Comparison of ENCODE assay signal across 24 mouse cellular contexts in genomic region chr15:5128176-5128940, GRCm38 (mm10). TPM values are rescaled to one million over a fixed set of nuclear protein-coding genes. Genes with fewer than 3 reads are reported as not detected.
A peak's percentile ranks its signal among the peaks of the same experiment; 100 is the strongest.
DNase-seq lines count a peak whose midpoint lies in the region; ATAC-seq and TF ChIP-seq lines count a peak whose summit lies in the region.
"Had no signal": no experiment of that assay in that cellular context is flagged by ENCODE, and none has a peak within 500 bp of the region (broad histone marks: within the 10 kb centered on the region; RNA-seq: fewer than 3 reads in every experiment).

No protein-coding gene starts in this region.

- TF ChIP-seq CTCF in MEL (IDR thresholded peaks at IDR 0.05 in 2 of 3, conservative IDR thresholded peaks at IDR 0.05 in 1 of 3; ENCODE audit: control insufficient read depth in 1 of 3, insufficient read depth in 1 of 3, low read depth in 2 of 3, low read length in 3 of 3, poor library complexity in 1 of 3, severe bottlenecking in 1 of 3), result peak in 1 of 3 experiments; percentile 17; a peak in 1 of 6 replicates
- peak; percentile 21; the same call in 1 of the 2 replicates for TF ChIP-seq CTCF in liver, postnatal 0 days (IDR thresholded peaks at IDR 0.05; ENCODE audit: low read depth)

- no peaks in the 10 kb centered on the region for H3K4me1 ChIP-seq in heart, embryonic 10.5 days
- peaks cover 16 to 32% of the 10 kb centered on the region in 2 experiments for H3K4me1 ChIP-seq in MEL (ENCODE audit: control insufficient read depth in 1 of 2, insufficient read depth in 2 of 2, low read length in 2 of 2)
- H3K4me1 ChIP-seq in embryonic facial prominence, embryonic 14.5 days (ENCODE audit: control insufficient read depth, insufficient read depth, low read length), result no peaks in the 10 kb centered on the region
- peaks cover 7% of the 10 kb centered on the region for H3K4me1 ChIP-seq in liver, postnatal 0 days (ENCODE audit: insufficient read depth)
- H3K4me1 ChIP-seq in midbrain, embryonic 14.5 days (ENCODE audit: control insufficient read depth, insufficient read depth, low read length), result no peaks in the 10 kb centered on the region
- H3K4me1 ChIP-seq: embryonic facial prominence, embryonic 12.5 days; heart, embryonic 15.5 days; hindbrain, embryonic 10.5 days; intestine, embryonic 15.5 days; limb, embryonic 10.5 days; neural tube, embryonic 15.5 days had no signal

- peak; percentile 54 to 60; a peak in 2 of 4 replicates for TF ChIP-seq EP300 in MEL (IDR thresholded peaks at IDR 0.05; ENCODE audit: low read depth in 1 of 2, low read length in 2 of 2)
- TF ChIP-seq EP300 in liver, postnatal 0 days (IDR thresholded peaks at IDR 0.05; ENCODE audit: low read depth), result no peak

- H3K27ac ChIP-seq in heart, embryonic 10.5 days, result no peak overlapping the region
- H3K27ac ChIP-seq in MEL (ENCODE audit: control insufficient read depth, low read depth, low read length), result peak overlapping the region; percentile 81
- H3K27ac ChIP-seq in embryonic facial prominence, embryonic 14.5 days (replicated peaks; ENCODE audit: low read depth, low read length), result peak overlapping the region; percentile 44; the same call in 1 of the 2 replicates
- H3K27ac ChIP-seq in liver, postnatal 0 days (ENCODE audit: low read depth), result no peak overlapping the region
- H3K27ac ChIP-seq in midbrain, embryonic 14.5 days (replicated peaks; ENCODE audit: low read depth, low read length), result no peak overlapping the region
- H3K27ac ChIP-seq: embryonic facial prominence, embryonic 12.5 days; heart, embryonic 15.5 days; hindbrain, embryonic 10.5 days; intestine, embryonic 15.5 days; left cerebral cortex, adult 2 months; limb, embryonic 10.5 days; neural tube, embryonic 15.5 days had no signal

- no peaks in the 10 kb centered on the region for H3K27me3 ChIP-seq in heart, embryonic 10.5 days (ENCODE audit: insufficient read depth, poor library complexity, severe bottlenecking)
- H3K27me3 ChIP-seq in MEL (ENCODE audit: control insufficient read depth in 1 of 2, insufficient read depth in 2 of 2, low read length in 2 of 2), result no peaks in the 10 kb centered on the region
- no peaks in the 10 kb centered on the region for H3K27me3 ChIP-seq in embryonic facial prominence, embryonic 14.5 days (replicated peaks; ENCODE audit: control insufficient read depth, insufficient read depth, low read length)
- H3K27me3 ChIP-seq in liver, postnatal 0 days (ENCODE audit: insufficient read depth, low read length), result no peaks in the 10 kb centered on the region
- H3K27me3 ChIP-seq in midbrain, embryonic 14.5 days (ENCODE audit: control insufficient read depth, insufficient read depth, low read length), result no peaks in the 10 kb centered on the region
- H3K27me3 ChIP-seq: embryonic facial prominence, embryonic 12.5 days; heart, embryonic 15.5 days; intestine, embryonic 15.5 days; neural tube, embryonic 15.5 days had no signal

- WGBS in heart, embryonic 10.5 days, result 63% methylated on average over 5 of the region's 5 CpGs
- 41% methylated on average over 5 of the region's 5 CpGs for WGBS in embryonic facial prominence, embryonic 14.5 days
- WGBS in liver, postnatal 0 days (ENCODE audit: insufficient replicate concordance), result 53% methylated on average over 5 of the region's 5 CpGs
- WGBS in midbrain, embryonic 14.5 days, result 84% methylated on average over 5 of the region's 5 CpGs

- peaks cover 13% of the 10 kb centered on the region for H3K36me3 ChIP-seq in heart, embryonic 10.5 days
- H3K36me3 ChIP-seq in MEL (ENCODE audit: control insufficient read depth in 1 of 2, insufficient read depth in 2 of 2, low read length in 2 of 2), result peaks cover 0 to 50% of the 10 kb centered on the region in 2 experiments
- H3K36me3 ChIP-seq in embryonic facial prominence, embryonic 14.5 days (ENCODE audit: control insufficient read depth, insufficient read depth, low read length), result peaks cover 11% of the 10 kb centered on the region
- H3K36me3 ChIP-seq in liver, postnatal 0 days (replicated peaks; ENCODE audit: insufficient read depth, low read length), result peaks cover 6% of the 10 kb centered on the region
- peaks cover 10% of the 10 kb centered on the region for H3K36me3 ChIP-seq in midbrain, embryonic 14.5 days (ENCODE audit: control insufficient read depth, insufficient read depth, low read length)

- H3K9me3 ChIP-seq in heart, embryonic 10.5 days, result no peaks in the 10 kb centered on the region
- no peaks in the 10 kb centered on the region for H3K9me3 ChIP-seq in MEL (replicated peaks; ENCODE audit: insufficient read depth, low read length)
- no peaks in the 10 kb centered on the region for H3K9me3 ChIP-seq in embryonic facial prominence, embryonic 14.5 days (ENCODE audit: control insufficient read depth, low read length)
- H3K9me3 ChIP-seq in liver, postnatal 0 days (ENCODE audit: low read length), result no peaks in the 10 kb centered on the region
- H3K9me3 ChIP-seq in midbrain, embryonic 14.5 days (ENCODE audit: control insufficient read depth, low read length), result no peaks in the 10 kb centered on the region
- H3K9me3 ChIP-seq: embryonic facial prominence, embryonic 12.5 days; heart, embryonic 15.5 days; hindbrain, embryonic 10.5 days; intestine, embryonic 15.5 days; limb, embryonic 10.5 days; neural tube, embryonic 15.5 days had no signal

- DNase-seq in heart, embryonic 10.5 days (ENCODE audit: low spot score), result peak; percentile 66
- no peak for DNase-seq in heart, postnatal 36 days
- DNase-seq in MEL (ENCODE audit: low read depth, low spot score), result peak; percentile 85
- peak; percentile 64 for DNase-seq in embryonic facial prominence, embryonic 14.5 days (ENCODE audit: low spot score)
- DNase-seq in liver, postnatal 0 days, result no peak
- no peak for DNase-seq in embryo, embryonic 9.5 days (ENCODE audit: extremely low spot score)
- no peak for DNase-seq in midbrain, embryonic 14.5 days
- DNase-seq: adrenal gland, postnatal 14 days; cerebellum, adult 9-10 months; gastrocnemius, postnatal 14 days; kidney, adult 8-10 months; kidney, postnatal 10 days; lung, postnatal 4 days had no signal

- no peak overlapping the region for H3K4me2 ChIP-seq in embryonic facial prominence, embryonic 14.5 days (ENCODE audit: low read depth, low read length)
- H3K4me2 ChIP-seq in liver, postnatal 0 days (ENCODE audit: low read depth, low read length), result no peak overlapping the region
- no peak overlapping the region for H3K4me2 ChIP-seq in midbrain, embryonic 14.5 days (ENCODE audit: low read length)
- H3K4me2 ChIP-seq: embryonic facial prominence, embryonic 12.5 days; heart, embryonic 15.5 days; intestine, embryonic 15.5 days; midbrain, embryonic 11.5 days; neural tube, embryonic 15.5 days had no signal

- ATAC-seq in embryonic facial prominence, embryonic 14.5 days (ENCODE audit: low read depth), result 0 out of 2 replicates have a peak, but pooled peaks have one; percentile 37
- ATAC-seq in liver, postnatal 0 days, result no peak
- no peak for ATAC-seq in CD4-positive, CD25-positive, alpha-beta regulatory T cell, adult 4 months
- no peak for ATAC-seq in midbrain, embryonic 14.5 days (ENCODE audit: low FRiP score, low TSS enrichment)
- ATAC-seq: forebrain, embryonic 14.5 days; hindbrain, embryonic 16.5 days had no signal

- peak; percentile 4; the same call in 1 of the 2 replicates for TF ChIP-seq RAD21 in MEL (IDR thresholded peaks at IDR 0.05; ENCODE audit: low read depth, low read length)

- intact Hi-C loops in heart, postnatal 36 days (cut with DNase I), result no loop called here

- no peak overlapping the region for H3K4me3 ChIP-seq in heart, embryonic 10.5 days
- no peak overlapping the region for H3K4me3 ChIP-seq in MEL (ENCODE audit: control insufficient read depth in 1 of 2, insufficient read depth in 1 of 2, low read depth in 2 of 2, low read length in 2 of 2)
- no peak overlapping the region for H3K4me3 ChIP-seq in embryonic facial prominence, embryonic 14.5 days (ENCODE audit: low read depth, low read length)
- no peak overlapping the region for H3K4me3 ChIP-seq in liver, postnatal 0 days (ENCODE audit: low read depth, low read length)
- no peak overlapping the region for H3K4me3 ChIP-seq in midbrain, embryonic 14.5 days (replicated peaks; ENCODE audit: low read depth, low read length)
- H3K4me3 ChIP-seq: embryonic facial prominence, embryonic 12.5 days; heart, embryonic 15.5 days; hindbrain, embryonic 10.5 days; intestine, embryonic 15.5 days; left cerebral cortex, adult 2 months; limb, embryonic 10.5 days; neural tube, embryonic 15.5 days had no signal

- H3K79me2 ChIP-seq in MEL (ENCODE audit: control insufficient read depth, insufficient read depth, low read length, poor library complexity), result no peaks in the 10 kb centered on the region

- H3K9ac ChIP-seq in MEL (ENCODE audit: control insufficient read depth, low read depth, low read length, poor library complexity, severe bottlenecking), result peak overlapping the region; percentile 36; the same call in 1 of the 2 replicates
- H3K9ac ChIP-seq in embryonic facial prominence, embryonic 14.5 days (ENCODE audit: low read depth, low read length), result no peak overlapping the region
- H3K9ac ChIP-seq in liver, postnatal 0 days (replicated peaks), result no peak overlapping the region
- H3K9ac ChIP-seq in midbrain, embryonic 14.5 days (replicated peaks; ENCODE audit: low read length), result no peak overlapping the region
- H3K9ac ChIP-seq: embryonic facial prominence, embryonic 12.5 days; heart, embryonic 15.5 days; intestine, embryonic 15.5 days; neural tube, embryonic 15.5 days had no signal

- TF ChIP-seq POLR2A in MEL (IDR thresholded peaks at IDR 0.05; ENCODE audit: control insufficient read depth in 1 of 2, insufficient read depth in 1 of 2, low read depth in 1 of 2, low read length in 2 of 2, poor library complexity in 1 of 2), result no peak

RNA-seq across cellular contexts. Expression of gene Rpl37, which starts 11.9 kb away (rescaled TPM):
- polyA plus RNA-seq in heart, embryonic 10.5 days (2016; fragmentation: Nextera tagmentation; extraction: Ambion mirVana), result 366 and 403 TPM in 2 replicates
- 100 to 1,000 TPM; 191 to 205 TPM for total RNA-seq in heart, postnatal 36 days (2021)
- total RNA-seq in MEL (2012; rRNA removed), result 1,625 and 1,669 TPM in 2 replicates
- 1,000 to 10,000 TPM in 1 of 2 experiments, 100 to 1,000 TPM in 1; 923 to 1,012 TPM for polyA plus RNA-seq in MEL (2012; ENCODE audit: insufficient read depth in 1 of 2, insufficient read length in 2 of 2, low read depth in 1 of 2, low replicate concordance in 2 of 2, missing spikeins in 1 of 2)
- 794 and 907 TPM in 2 replicates for polyA plus RNA-seq in embryonic facial prominence, embryonic 14.5 days (2014; fragmentation: Nextera tagmentation; extraction: Ambion mirVana)
- polyA plus RNA-seq in liver, postnatal 0 days (2015; fragmentation: Nextera tagmentation; extraction: Ambion mirVana), result 412 and 430 TPM in 2 replicates
- polyA plus RNA-seq in CD4-positive, CD25-positive, alpha-beta regulatory T cell, adult 4 months (2017; shearing (Covaris generic)), result 1,000 to 10,000 TPM; 1,603 to 2,725 TPM
- 446 and 522 TPM in 2 replicates for polyA plus RNA-seq in midbrain, embryonic 14.5 days (2014; fragmentation: Nextera tagmentation; extraction: Ambion mirVana)

RNA-seq across cellular contexts. Expression of gene Prkaa1, which starts 15.3 kb away (rescaled TPM):
- polyA plus RNA-seq in heart, embryonic 10.5 days (2016; fragmentation: Nextera tagmentation; extraction: Ambion mirVana), result 21.1 and 22.7 TPM in 2 replicates
- 10 to 100 TPM; 12.9 to 16.2 TPM for total RNA-seq in heart, postnatal 36 days (2021)
- total RNA-seq in MEL (2012; rRNA removed), result 18.3 and 20.0 TPM in 2 replicates
- polyA plus RNA-seq in MEL (2012; ENCODE audit: insufficient read depth in 1 of 2, insufficient read length in 2 of 2, low read depth in 1 of 2, low replicate concordance in 2 of 2, missing spikeins in 1 of 2), result 10 to 100 TPM in 1 of 2 experiments, not detected in 1; 23.0 TPM
- polyA plus RNA-seq in embryonic facial prominence, embryonic 14.5 days (2014; fragmentation: Nextera tagmentation; extraction: Ambion mirVana), result 20.2 and 20.7 TPM in 2 replicates
- polyA plus RNA-seq in liver, postnatal 0 days (2015; fragmentation: Nextera tagmentation; extraction: Ambion mirVana), result 6.8 and 7.2 TPM in 2 replicates
- polyA plus RNA-seq in CD4-positive, CD25-positive, alpha-beta regulatory T cell, adult 4 months (2017; shearing (Covaris generic)), result 10 to 100 TPM; 19.5 to 20.4 TPM
- 14.9 and 19.7 TPM in 2 replicates for polyA plus RNA-seq in midbrain, embryonic 14.5 days (2014; fragmentation: Nextera tagmentation; extraction: Ambion mirVana)

RNA-seq across cellular contexts. Expression of gene Card6, which starts 20.0 kb away (rescaled TPM):
- 1.5 and 2.3 TPM in 2 replicates for polyA plus RNA-seq in heart, embryonic 10.5 days (2016; fragmentation: Nextera tagmentation; extraction: Ambion mirVana)
- 1 to 10 TPM; 7.3 to 7.4 TPM for total RNA-seq in heart, postnatal 36 days (2021)
- 0.08 and 0.26 TPM in 2 replicates for total RNA-seq in MEL (2012; rRNA removed)
- under 1 TPM in 1 of 2 experiments, not detected in 1; 0.13 TPM for polyA plus RNA-seq in MEL (2012; ENCODE audit: insufficient read depth in 1 of 2, insufficient read length in 2 of 2, low read depth in 1 of 2, low replicate concordance in 2 of 2, missing spikeins in 1 of 2)
- polyA plus RNA-seq in embryonic facial prominence, embryonic 14.5 days (2014; fragmentation: Nextera tagmentation; extraction: Ambion mirVana), result 1.9 and 2.1 TPM in 2 replicates
- polyA plus RNA-seq in liver, postnatal 0 days (2015; fragmentation: Nextera tagmentation; extraction: Ambion mirVana), result 2.1 and 2.7 TPM in 2 replicates
- 10 to 100 TPM; 47.4 to 53.6 TPM for polyA plus RNA-seq in CD4-positive, CD25-positive, alpha-beta regulatory T cell, adult 4 months (2017; shearing (Covaris generic))
- polyA plus RNA-seq in midbrain, embryonic 14.5 days (2014; fragmentation: Nextera tagmentation; extraction: Ambion mirVana), result 0.36 and 0.86 TPM in 2 replicates

RNA-seq across cellular contexts. Expression of gene Ttc33, which starts 57.0 kb away (rescaled TPM):
- 30.3 and 34.0 TPM in 2 replicates for polyA plus RNA-seq in heart, embryonic 10.5 days (2016; fragmentation: Nextera tagmentation; extraction: Ambion mirVana)
- total RNA-seq in heart, postnatal 36 days (2021), result 10 to 100 TPM; 38.2 to 40.7 TPM
- 21.0 and 22.0 TPM in 2 replicates for total RNA-seq in MEL (2012; rRNA removed)
- 10 to 100 TPM in 1 of 2 experiments, not detected in 1; 26.2 TPM for polyA plus RNA-seq in MEL (2012; ENCODE audit: insufficient read depth in 1 of 2, insufficient read length in 2 of 2, low read depth in 1 of 2, low replicate concordance in 2 of 2, missing spikeins in 1 of 2)
- 39.3 and 41.9 TPM in 2 replicates for polyA plus RNA-seq in embryonic facial prominence, embryonic 14.5 days (2014; fragmentation: Nextera tagmentation; extraction: Ambion mirVana)
- 16.3 and 16.5 TPM in 2 replicates for polyA plus RNA-seq in liver, postnatal 0 days (2015; fragmentation: Nextera tagmentation; extraction: Ambion mirVana)
- polyA plus RNA-seq in CD4-positive, CD25-positive, alpha-beta regulatory T cell, adult 4 months (2017; shearing (Covaris generic)), result 10 to 100 TPM; 59.2 to 71.1 TPM
- 62.9 and 67.1 TPM in 2 replicates for polyA plus RNA-seq in midbrain, embryonic 14.5 days (2014; fragmentation: Nextera tagmentation; extraction: Ambion mirVana)

Comparison
In these comparisons a context has a peak if more than half of its experiments do, and no peak if none do; other contexts are left out.
1. DNase-seq: peak in heart, embryonic 10.5 days (single experiment), MEL (single experiment) and embryonic facial prominence, embryonic 14.5 days (single experiment); none in heart, postnatal 36 days (0 of 2), liver, postnatal 0 days (single experiment), embryo, embryonic 9.5 days (single experiment) and midbrain, embryonic 14.5 days (single experiment).
2. H3K27ac ChIP-seq: peak in MEL (single experiment) and embryonic facial prominence, embryonic 14.5 days (single experiment); none in heart, embryonic 10.5 days (single experiment), liver, postnatal 0 days (single experiment) and midbrain, embryonic 14.5 days (single experiment).
3. RNA of gene Card6, which starts 20.0 kb away (polyA plus RNA-seq): 47.4 to 53.6 TPM in CD4-positive, CD25-positive, alpha-beta regulatory T cell, adult 4 months; 2.1 to 2.7 TPM in liver, postnatal 0 days, 1.9 to 2.1 TPM in embryonic facial prominence, embryonic 14.5 days, 1.5 to 2.3 TPM in heart, embryonic 10.5 days, 0.36 to 0.86 TPM in midbrain, embryonic 14.5 days and 0.13 TPM in MEL; every median in the first group is over 10 times any median in the second.